Mouse (Mus musculus) MN1 (cell line): ENCODE results near the gene 1700001C19Rik.

Experiments used
- DNase-seq: peaks from one replicate; pipeline ENCODE4 v3.0.0-alpha.2; 2016; ENCODE audit warnings: low spot score

The 1700001C19Rik gene

DNA sequence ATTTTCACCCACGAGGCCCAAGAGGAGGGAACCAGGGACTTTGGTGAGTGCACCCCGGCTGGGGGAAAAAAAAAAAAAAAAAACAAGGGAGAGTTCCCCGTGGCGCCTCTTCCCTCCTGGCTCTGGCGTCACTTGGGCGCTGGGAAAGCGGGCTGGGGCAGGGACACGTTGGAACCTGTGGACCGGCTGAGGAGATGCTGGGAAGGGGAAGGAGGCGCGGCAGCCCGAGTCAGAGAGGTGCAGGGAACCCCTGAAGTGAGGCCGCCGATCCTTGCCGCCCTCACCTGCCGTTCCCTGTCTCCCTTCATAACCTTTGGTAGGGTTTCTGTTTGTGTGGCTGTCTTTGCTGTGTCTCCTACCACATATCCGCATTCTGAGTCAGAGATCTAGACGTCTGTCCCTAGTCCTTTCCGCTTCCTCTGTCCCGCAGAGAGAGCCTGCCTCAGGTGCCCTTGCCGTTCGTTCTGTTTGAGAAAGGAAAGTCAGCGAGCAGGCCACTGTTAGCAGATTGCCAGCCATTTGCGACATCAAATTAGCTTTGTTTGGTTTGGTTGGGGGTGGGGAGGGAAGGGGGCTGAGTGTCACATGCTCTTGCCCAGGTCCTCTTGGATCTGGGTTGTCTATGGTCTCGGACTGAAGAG is at the start of gene 1700001C19Rik:
1700001C19Rik (minus strand) TSS at position 470 of the 641 bp plus-strand sequence.
- DNase-seq: no peak

- peak; percentile 86 for DNase-seq
Measured at GRCm38 (mm10) chr17:47485791-47486190, 48.6 kb upstream of the 1700001C19Rik start.

DNA sequence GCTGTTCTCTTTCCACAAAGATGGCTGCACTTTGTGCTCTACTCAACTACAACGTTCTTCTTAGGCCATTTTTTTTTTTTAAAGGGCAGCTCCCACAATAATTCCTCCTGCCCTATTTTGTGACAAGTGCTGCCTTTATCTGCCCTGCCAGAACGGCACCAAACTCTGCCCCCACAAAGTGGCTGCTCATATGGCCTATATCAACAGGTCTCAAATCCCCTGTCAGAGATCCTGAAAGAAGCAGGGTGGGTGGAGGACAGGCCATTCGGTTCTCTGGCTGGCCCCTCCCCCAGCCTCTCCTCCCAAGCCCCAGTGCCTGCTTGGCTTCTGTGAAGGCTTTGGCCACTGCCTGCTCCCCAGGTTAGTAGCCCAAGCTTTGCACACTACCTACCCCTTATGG is 47.8 kb upstream of the 1700001C19Rik start:
- peak; percentile 53 for DNase-seq

DNA sequence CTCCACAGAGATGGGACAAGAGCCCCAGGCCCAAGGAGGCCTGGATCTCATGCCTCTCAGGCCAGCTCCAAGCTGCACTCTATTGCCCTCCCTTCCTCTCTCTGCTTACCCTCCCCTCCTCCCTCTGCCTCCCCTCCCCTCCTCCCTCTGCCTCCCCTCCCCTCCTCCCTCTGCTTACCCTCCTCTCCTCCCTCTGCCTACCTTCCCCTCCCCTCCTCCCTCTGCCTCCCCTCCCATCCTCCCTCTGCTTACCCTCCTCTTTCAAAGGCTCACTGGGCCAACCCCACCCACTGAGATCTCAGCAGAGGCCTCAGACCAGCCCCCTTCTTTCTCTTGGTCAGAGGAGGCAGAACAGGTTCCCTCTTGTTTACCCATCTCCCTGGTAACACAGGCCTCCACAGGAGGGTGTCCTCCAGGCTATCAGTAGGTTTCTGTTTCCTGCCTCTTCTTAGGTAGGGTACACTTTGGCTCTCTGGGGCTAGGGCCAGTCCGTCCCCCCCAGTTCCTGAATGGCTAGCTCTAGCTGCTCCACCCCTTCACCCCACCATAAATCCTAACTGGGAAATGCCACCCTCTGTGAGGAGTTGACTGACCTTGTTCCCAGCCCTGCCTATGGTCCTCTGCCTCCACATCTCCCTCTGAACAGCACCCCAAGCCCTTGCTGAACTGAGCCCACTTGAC is 47.2 kb upstream of the 1700001C19Rik start:
- peak; percentile 78 for DNase-seq

- peak; percentile 73 for DNase-seq
Measured at GRCm38 (mm10) chr17:47482401-47482800, 45.2 kb upstream of the 1700001C19Rik start.

GRCm38 (mm10) chr17:47479887-47480286 is 42.7 kb upstream of the 1700001C19Rik start:
- peak; percentile 53 for DNase-seq

- no peak for DNase-seq
Measured at GRCm38 (mm10) chr17:47475714-47476113, 38.5 kb upstream of the 1700001C19Rik start.

DNA sequence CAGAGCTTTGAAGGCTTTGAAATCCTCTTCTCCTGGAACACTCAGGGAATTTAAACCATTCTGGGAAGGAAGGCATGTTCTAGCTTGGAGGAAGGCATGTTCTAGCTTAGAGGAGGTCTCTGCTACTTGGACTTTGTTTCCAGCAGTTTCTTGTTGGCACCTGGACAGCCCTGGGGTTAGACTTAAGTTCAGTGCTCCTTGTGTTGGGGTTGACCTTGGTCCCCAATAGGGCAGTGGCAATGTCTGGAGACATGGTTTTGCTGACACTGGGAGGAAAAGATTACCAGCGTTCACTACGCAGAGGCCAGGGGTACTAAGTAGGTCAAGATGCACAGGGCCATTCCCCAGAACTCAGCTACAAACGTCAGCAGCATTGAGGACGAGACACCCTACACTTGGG is 38.0 kb upstream of the 1700001C19Rik start:
- no peak for DNase-seq

DNA sequence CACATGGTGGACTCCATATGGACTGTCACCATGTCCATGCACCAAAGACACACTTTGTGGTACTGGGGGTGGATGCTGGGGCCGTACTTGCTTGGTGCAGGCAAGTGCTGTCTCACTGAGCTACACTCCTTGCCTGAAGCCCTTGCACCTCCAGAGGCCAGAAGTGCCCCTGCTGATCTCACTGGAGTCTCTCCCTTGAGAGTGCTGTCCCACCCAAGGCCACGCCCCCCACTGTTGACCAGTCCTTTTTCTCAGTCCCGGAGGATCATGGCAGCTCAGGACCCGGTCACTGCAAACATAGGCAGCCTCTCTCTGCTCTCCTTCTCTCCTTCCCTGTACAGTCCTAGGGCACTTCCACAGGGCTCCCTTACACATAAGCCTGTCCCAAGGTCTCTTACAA is 37.1 kb upstream of the 1700001C19Rik start:
- no peak for DNase-seq

DNA sequence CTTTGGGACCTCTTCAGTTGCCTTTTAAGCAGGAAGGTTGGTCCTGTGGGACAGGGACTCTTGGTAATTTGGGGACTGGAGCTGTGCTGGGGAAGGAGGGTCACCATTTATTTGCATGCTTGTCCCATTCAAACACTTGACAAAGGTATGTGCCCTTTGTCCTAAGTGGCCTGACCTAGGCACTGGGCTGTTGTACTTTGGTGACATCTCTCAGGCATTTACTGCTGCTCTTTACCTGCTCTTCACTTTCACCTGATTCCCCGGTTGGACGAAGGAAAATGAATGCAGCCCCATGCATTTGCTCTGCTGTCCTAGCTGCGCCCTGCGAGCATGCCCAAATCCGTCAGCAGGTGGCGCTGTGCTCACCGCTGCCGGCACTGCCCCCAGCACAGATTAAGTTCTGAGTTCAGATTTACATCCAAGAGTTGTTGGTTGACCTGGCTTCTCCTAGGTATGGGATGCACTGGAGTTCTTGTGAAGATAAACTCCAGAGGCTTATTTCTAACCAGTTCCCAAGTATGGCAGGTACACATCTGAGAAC is 36.3 kb upstream of the 1700001C19Rik start:
- no peak for DNase-seq

DNA sequence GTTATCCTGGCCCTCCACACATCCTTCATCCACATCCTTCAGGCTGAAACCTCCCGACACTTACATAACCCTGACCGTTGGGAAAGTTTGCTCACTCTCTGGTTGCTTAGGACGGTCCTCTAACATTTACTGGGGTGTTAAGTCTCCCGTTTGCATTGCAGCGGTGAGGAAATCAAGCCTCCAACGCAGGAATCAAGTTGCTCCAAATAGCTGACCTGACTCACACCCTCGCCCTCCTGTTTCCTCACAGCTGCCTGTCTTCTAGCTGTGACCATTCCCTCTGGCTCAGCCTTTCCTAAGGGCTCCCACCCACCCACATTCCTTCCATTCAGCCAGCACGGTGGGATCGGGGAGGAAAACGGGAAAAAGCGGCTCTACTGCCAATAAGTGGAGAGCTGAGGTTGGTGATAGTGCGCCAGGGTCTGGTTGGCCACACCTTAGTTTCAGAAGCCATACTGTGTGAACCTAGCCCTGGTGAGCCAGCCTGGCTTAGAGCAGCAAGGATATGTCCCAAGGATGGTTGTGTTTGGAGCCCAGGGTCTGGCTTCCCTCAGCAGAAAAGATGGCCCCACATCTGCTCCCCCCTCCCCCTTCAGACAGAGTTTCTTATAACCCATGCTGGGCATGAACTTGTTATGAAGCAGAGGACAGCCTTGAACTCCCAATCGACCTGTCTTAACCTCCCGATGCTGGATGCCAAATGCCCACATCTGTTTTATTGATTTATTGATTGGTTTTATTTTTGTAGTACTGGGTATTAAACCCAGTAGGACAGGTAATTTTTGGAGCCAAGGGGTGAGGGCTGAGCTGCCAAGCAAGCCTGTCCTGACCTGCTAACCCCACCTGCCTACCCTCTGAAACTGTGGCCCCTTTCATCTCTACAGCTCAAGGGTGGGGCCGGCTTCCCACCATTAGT is 35.5 kb upstream of the 1700001C19Rik start:
- no peak for DNase-seq

- DNase-seq: peak; percentile 94
Measured at GRCm38 (mm10) chr17:47470686-47471085, 33.5 kb upstream of the 1700001C19Rik start.

- DNase-seq: no peak
Measured at GRCm38 (mm10) chr17:47470121-47470520, 32.9 kb upstream of the 1700001C19Rik start.

DNA sequence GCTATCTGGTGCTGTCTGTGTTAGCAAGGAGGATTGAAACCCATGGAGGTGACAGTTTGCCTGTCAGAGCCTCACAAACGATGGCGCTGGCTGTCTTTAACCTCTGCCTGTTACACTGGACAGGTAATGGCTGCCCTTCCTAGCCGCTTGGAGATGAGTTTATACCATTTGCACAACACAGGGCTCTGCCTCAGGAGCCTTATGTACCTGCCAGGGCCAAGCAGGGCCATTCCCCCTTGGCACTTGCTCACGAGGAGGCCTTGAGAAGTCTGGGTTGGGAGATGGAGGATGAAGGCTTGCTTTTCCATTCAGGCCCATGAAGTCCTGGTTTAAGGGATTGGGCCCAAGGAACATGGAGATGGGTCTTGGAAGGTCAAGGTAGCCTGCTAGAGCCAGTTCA is 32.5 kb upstream of the 1700001C19Rik start:
- no peak for DNase-seq

- no peak for DNase-seq
Measured at GRCm38 (mm10) chr17:47468466-47468865, 31.3 kb upstream of the 1700001C19Rik start.

DNA sequence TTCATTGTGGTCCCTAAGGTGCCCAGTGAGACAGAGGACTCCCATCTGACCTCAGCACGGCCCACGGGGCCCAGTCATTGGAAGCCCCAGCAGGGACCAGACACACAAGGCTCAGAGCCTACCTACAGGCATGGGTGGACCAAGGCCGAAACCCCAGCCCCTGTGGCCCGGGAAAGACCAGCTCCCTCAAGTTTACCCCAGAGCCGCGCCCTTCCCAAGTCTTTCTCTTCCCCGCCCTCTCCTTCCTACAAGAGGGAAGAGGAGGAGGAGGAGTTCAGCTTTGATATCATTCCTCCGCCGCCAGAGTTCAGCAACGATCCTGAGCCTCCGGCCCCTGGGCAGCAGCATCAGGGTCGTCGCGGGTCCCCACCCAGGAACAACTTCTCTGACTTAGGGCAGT is 30.9 kb upstream of the 1700001C19Rik start:
- DNase-seq: no peak

DNA sequence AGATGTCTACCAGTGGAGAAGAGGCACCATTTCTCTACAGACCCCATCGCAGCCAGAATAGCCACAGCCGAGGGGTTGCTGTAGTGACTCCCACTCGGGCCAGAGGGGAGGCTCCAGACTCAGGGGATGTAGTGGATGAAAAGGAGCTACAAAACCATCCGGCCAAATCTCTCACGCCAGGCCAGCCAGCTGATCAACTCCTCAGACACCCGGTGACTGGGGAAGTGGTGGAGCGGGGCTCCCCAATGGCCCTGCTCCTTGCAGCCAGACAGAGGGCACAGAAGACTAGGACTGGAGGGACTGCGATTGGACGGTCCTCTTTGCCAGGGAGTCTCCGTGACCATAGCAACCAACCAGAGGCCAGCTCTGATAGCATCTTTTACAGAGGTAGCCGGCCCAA is 30.5 kb upstream of the 1700001C19Rik start:
- DNase-seq: no peak

DNA sequence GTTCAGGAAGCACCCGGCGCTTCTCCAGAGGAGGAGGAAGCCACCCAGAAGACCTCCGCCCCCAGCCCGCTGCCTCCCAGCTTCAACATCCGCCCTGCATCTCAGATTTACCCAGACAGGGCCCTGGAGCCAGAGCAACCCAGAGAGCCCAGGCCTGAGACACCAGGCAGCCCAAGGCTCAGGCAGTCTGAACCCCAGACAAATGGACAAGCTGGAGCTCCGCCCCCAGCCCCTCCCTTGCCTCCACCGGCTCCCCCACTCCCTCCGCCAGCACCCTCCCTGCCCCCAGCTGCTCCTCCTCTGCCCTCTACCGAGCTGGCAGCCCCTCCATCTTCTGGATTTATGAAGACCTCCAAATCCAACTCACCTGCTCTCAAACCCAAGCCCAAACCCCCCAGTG is 29.1 kb upstream of the 1700001C19Rik start:
- DNase-seq: no peak

GRCm38 (mm10) chr17:47465016-47465415 is 27.8 kb upstream of the 1700001C19Rik start:
- DNase-seq: no peak

DNA sequence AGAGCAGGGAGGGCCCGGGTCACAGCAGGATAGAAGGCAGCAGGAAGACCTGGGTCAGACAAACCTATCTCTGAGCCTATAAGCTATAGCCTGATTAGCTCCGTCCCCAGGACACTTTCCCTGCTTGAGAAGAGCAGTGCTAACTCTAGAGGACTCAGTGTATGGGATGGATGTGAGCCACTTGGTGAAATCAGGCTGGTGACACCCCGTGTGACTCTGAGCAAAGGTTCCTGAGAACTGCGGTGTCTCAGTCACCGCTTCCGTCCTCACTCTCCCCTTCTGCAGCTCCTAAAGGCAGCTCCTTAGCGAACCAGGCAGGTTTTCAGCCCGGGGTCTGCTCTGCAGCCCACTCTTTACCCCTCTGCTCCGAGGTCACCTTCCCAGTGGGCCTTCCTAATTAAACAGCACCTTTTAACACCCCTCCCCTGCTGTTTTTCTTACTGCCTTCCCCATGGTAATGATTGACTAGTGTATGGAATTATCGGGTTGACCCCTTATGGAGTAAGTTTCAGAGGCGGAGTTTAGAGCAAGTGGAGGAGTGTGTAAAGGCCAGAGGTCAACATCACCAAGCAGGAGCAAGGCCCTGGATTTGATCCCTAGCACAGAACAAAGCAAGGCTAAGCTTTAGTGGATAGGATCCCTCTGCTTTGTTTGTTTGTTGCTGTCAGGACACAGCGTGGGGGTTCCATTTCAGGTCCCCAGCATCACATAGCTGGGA is 27.2 kb upstream of the 1700001C19Rik start:
- DNase-seq: no peak

GRCm38 (mm10) chr17:47462728-47463388 is 25.7 kb upstream of the 1700001C19Rik start:
- DNase-seq: no peak
